Mouse (Mus musculus) E14TG2a.4 (cell line): ENCODE results near the gene Smpd3.

Experiments used
- CTCF ChIP-seq: conservative IDR thresholded peaks from 2 replicates; pipeline ENCODE4 v1.5.1; 2014; ENCODE audit warnings: low read length
- NANOG ChIP-seq: IDR thresholded peaks from 2 replicates; pipeline ENCODE4 v1.6.1; 2014; ENCODE audit warnings: borderline replicate concordance, low read length, mixed read lengths
- POU5F1 ChIP-seq: IDR thresholded peaks from 2 replicates; pipeline ENCODE4 v1.6.1; 2014; ENCODE audit warnings: low read length, borderline replicate concordance

- TF ChIP-seq CTCF = no peak
- no peak for TF ChIP-seq POU5F1
- TF ChIP-seq NANOG = no peak
These were observed 126.4 kb downstream of the Smpd3 start for GRCm38 (mm10) chr8:106211421-106211820.
